Mouse (Mus musculus): Measurements from ENCODE around the gene Epor.

GRCm38 (mm10) chr9:21923490-21924098 is 39.7 kb downstream of the Epor start:
- TF ChIP-seq CTCF (IDR thresholded peaks at IDR 0.05; ENCODE audit: extremely low read depth, insufficient read length, insufficient replicate concordance, low read depth, low read length) (no peak), POLR2A (IDR thresholded peaks at IDR 0.05; ENCODE audit: low read depth, low read length) (no peak)

Measured in small intestine, adult 2 months (tissue).